ENCODE assay signal across 17 mouse cellular contexts in genomic region chr11:25589509-25589908, GRCm38 (mm10).
A peak's percentile ranks its signal among the peaks of the same experiment; 100 is the strongest.
DNase-seq lines count a peak whose midpoint lies in the region; ATAC-seq and TF ChIP-seq lines count a peak whose summit lies in the region.
"Had no signal": no experiment of that assay in that cellular context is flagged by ENCODE, and none has a peak within 500 bp of the region (broad histone marks: within the 10 kb centered on the region; RNA-seq: fewer than 3 reads in every experiment).

No protein-coding gene starts in this region.

- H3K4me1 ChIP-seq in hindbrain, postnatal 0 days (ENCODE audit: insufficient read depth, low read length), result no peaks in the 10 kb centered on the region
- H3K4me1 ChIP-seq in hindbrain, embryonic 14.5 days (replicated peaks; ENCODE audit: control insufficient read depth, insufficient read depth, low read length), result 0 out of 2 replicates have a peak, but pooled peaks cover 9% of the 10 kb centered on the region
- no peaks in the 10 kb centered on the region for H3K4me1 ChIP-seq in lung, postnatal 0 days (ENCODE audit: insufficient read depth, low read depth, low read length)
- H3K4me1 ChIP-seq in ES-E14 (ENCODE audit: control insufficient read depth in 2 of 2, insufficient read depth in 2 of 2, low read length in 2 of 2, poor library complexity in 1 of 2), result no peaks in the 10 kb centered on the region

- no peaks in the 10 kb centered on the region for H3K36me3 ChIP-seq in hindbrain, postnatal 0 days (ENCODE audit: insufficient read depth, low read length)
- H3K36me3 ChIP-seq in hindbrain, embryonic 14.5 days (replicated peaks; ENCODE audit: control insufficient read depth, insufficient read depth), result no peaks in the 10 kb centered on the region
- no peaks in the 10 kb centered on the region for H3K36me3 ChIP-seq in lung, postnatal 0 days (ENCODE audit: insufficient read depth, low read length)
- H3K36me3 ChIP-seq in ES-E14 (ENCODE audit: control insufficient read depth, insufficient read depth, low read length, poor library complexity, severe bottlenecking), result no peaks in the 10 kb centered on the region
- H3K36me3 ChIP-seq: embryonic facial prominence, embryonic 13.5 days; forebrain, embryonic 12.5 days; hindbrain, embryonic 12.5 days had no signal

- no peak for DNase-seq in hindbrain, postnatal 0 days (ENCODE audit: low spot score)
- DNase-seq in hindbrain, embryonic 14.5 days (ENCODE audit: low spot score), result no peak
- DNase-seq in lung, postnatal 0 days (ENCODE audit: low spot score), result no peak
- DNase-seq in lung, postnatal 36 days, result no peak
- no peak for DNase-seq in ES-E14 (ENCODE audit: low read depth, low spot score)
- no peak for DNase-seq in right cerebral cortex, postnatal 14 days
- no peak for DNase-seq in c-Kit-positive CD71-positive TER-119-positive erythroid progenitor cells, embryonic 14.5 days (ENCODE audit: low spot score)
- DNase-seq: adrenal gland, postnatal 10 days; cerebellum, adult 18-20 months; cerebellum, adult 9-11 months; cerebellum, postnatal 36 days; gastrocnemius, adult 2 months; gastrocnemius, postnatal 25 days; heart, adult 11 months had no signal

- H3K4me3 ChIP-seq in hindbrain, postnatal 0 days (ENCODE audit: low read length), result no peak overlapping the region
- no peak overlapping the region for H3K4me3 ChIP-seq in hindbrain, embryonic 14.5 days (replicated peaks; ENCODE audit: low read length)
- no peak overlapping the region for H3K4me3 ChIP-seq in lung, postnatal 0 days (ENCODE audit: low read depth, low read length)
- no peak overlapping the region for H3K4me3 ChIP-seq in ES-E14 (ENCODE audit: insufficient read depth in 1 of 2, low read depth in 1 of 2, low read length in 2 of 2, poor library complexity in 1 of 2, severe bottlenecking in 1 of 2)
- H3K4me3 ChIP-seq: embryonic facial prominence, embryonic 13.5 days; forebrain, embryonic 12.5 days; gastrocnemius, adult 2 months; hindbrain, embryonic 12.5 days had no signal

- no peaks in the 10 kb centered on the region for H3K9me3 ChIP-seq in hindbrain, postnatal 0 days (ENCODE audit: low read length)
- no peaks in the 10 kb centered on the region for H3K9me3 ChIP-seq in hindbrain, embryonic 14.5 days (ENCODE audit: control insufficient read depth, low read length)
- H3K9me3 ChIP-seq in lung, postnatal 0 days (ENCODE audit: low read length), result no peaks in the 10 kb centered on the region
- H3K9me3 ChIP-seq in ES-E14 (ENCODE audit: control insufficient read depth, insufficient read depth, low read depth, low read length), result no peaks in the 10 kb centered on the region
- H3K9me3 ChIP-seq: embryonic facial prominence, embryonic 13.5 days; forebrain, embryonic 12.5 days; hindbrain, embryonic 12.5 days had no signal

- TF ChIP-seq EP300 in lung, postnatal 0 days (IDR thresholded peaks at IDR 0.05), result no peak

- no peak overlapping the region for H3K4me2 ChIP-seq in hindbrain, postnatal 0 days (ENCODE audit: low read depth, low read length)
- no peak overlapping the region for H3K4me2 ChIP-seq in hindbrain, embryonic 14.5 days (replicated peaks)
- no peak overlapping the region for H3K4me2 ChIP-seq in lung, postnatal 0 days (replicated peaks; ENCODE audit: low read depth, low read length)
- H3K4me2 ChIP-seq: embryonic facial prominence, embryonic 13.5 days; forebrain, embryonic 12.5 days; hindbrain, embryonic 12.5 days had no signal

- no peak overlapping the region for H3K27ac ChIP-seq in hindbrain, postnatal 0 days
- H3K27ac ChIP-seq in hindbrain, embryonic 14.5 days, result no peak overlapping the region
- no peak overlapping the region for H3K27ac ChIP-seq in lung, postnatal 0 days (ENCODE audit: low read length)
- no peak overlapping the region for H3K27ac ChIP-seq in ES-E14 (ENCODE audit: insufficient read depth, low read depth, low read length, poor library complexity, severe bottlenecking)
- H3K27ac ChIP-seq: embryonic facial prominence, embryonic 13.5 days; forebrain, embryonic 12.5 days; gastrocnemius, adult 2 months; hindbrain, embryonic 12.5 days had no signal

- H3K9ac ChIP-seq in hindbrain, postnatal 0 days (replicated peaks; ENCODE audit: low read length), result no peak overlapping the region
- H3K9ac ChIP-seq in hindbrain, embryonic 14.5 days, result no peak overlapping the region
- H3K9ac ChIP-seq in lung, postnatal 0 days (replicated peaks; ENCODE audit: low read depth), result no peak overlapping the region
- H3K9ac ChIP-seq in ES-E14 (ENCODE audit: insufficient read depth, low read depth, low read length, poor library complexity, severe bottlenecking), result no peak overlapping the region
- H3K9ac ChIP-seq: embryonic facial prominence, embryonic 13.5 days; forebrain, embryonic 12.5 days; hindbrain, embryonic 12.5 days had no signal

- no peaks in the 10 kb centered on the region for H3K27me3 ChIP-seq in hindbrain, postnatal 0 days (ENCODE audit: insufficient read depth, low read length)
- no peaks in the 10 kb centered on the region for H3K27me3 ChIP-seq in hindbrain, embryonic 14.5 days (ENCODE audit: control insufficient read depth, insufficient read depth, low read length)
- H3K27me3 ChIP-seq in lung, postnatal 0 days (replicated peaks; ENCODE audit: insufficient read depth, low read length), result no peaks in the 10 kb centered on the region
- H3K27me3 ChIP-seq: embryonic facial prominence, embryonic 13.5 days; hindbrain, embryonic 12.5 days had no signal

- peak; percentile 26 for TF ChIP-seq CTCF in hindbrain, postnatal 0 days (IDR thresholded peaks at IDR 0.05; ENCODE audit: low read depth)
- TF ChIP-seq CTCF in lung, postnatal 0 days (IDR thresholded peaks at IDR 0.05), result 0 out of 2 replicates have a peak, but pooled peaks have one; percentile 8

- WGBS in hindbrain, postnatal 0 days, result 76% methylated on average over 1 of the region's 1 CpGs
- WGBS in hindbrain, embryonic 14.5 days, result 68% methylated on average over 1 of the region's 1 CpGs
- 56% methylated on average over 1 of the region's 1 CpGs for WGBS in lung, postnatal 0 days

- in situ Hi-C loops in ES-E14 (cut with MboI; ENCODE audit: low sequenced_read_pairs in 2 of 2, unreplicated experiment in 2 of 2), result no loop called here

- ATAC-seq in hindbrain, postnatal 0 days, result no peak
- ATAC-seq in hindbrain, embryonic 14.5 days (ENCODE audit: low FRiP score), result no peak
- ATAC-seq in lung, postnatal 0 days, result no peak

TF ChIP-seq in ES-E14, 5 proteins besides CTCF, POLR2A, EP300 and RAD21:
- no peak for TF ChIP-seq MAFK (IDR thresholded peaks at IDR 0.05; ENCODE audit: insufficient read depth, low read depth, low read length)
- TF ChIP-seq HCFC1 (IDR thresholded peaks at IDR 0.05; ENCODE audit: borderline replicate concordance, insufficient read depth, low read length), result no peak
- TF ChIP-seq CHD2 (IDR thresholded peaks at IDR 0.05; ENCODE audit: low read depth, low read length), result no peak
- TF ChIP-seq ZC3H11A (IDR thresholded peaks at IDR 0.05; ENCODE audit: borderline replicate concordance, low read depth, low read length), result 0 out of 2 replicates have a peak, but pooled peaks have one; percentile 11
